Mouse (Mus musculus) forebrain, postnatal 0 days (tissue): Measurements from ENCODE around the gene C1d. TPM values are rescaled to one million over a fixed set of nuclear protein-coding genes. Genes with fewer than 3 reads are reported as not detected.
A peak's percentile ranks its signal among the peaks of the same experiment; 100 is the strongest.
"Not testable (repeated sequence)": the region's sequence is repeated elsewhere in the genome, so short reads cannot be mapped to it uniquely, and the experiment has no call there.

ENCODE experiments used
- ATAC-seq: fragments of 200-750 bp; cut with Nextera tagmentation; 2 replicates; pipeline ENCODE4 v1.8.0; 2017; ENCODE audit warnings: mild to moderate bottlenecking, moderate library complexity
- DNase-seq: peaks from one replicate; pipeline ENCODE4 v3.0.0-alpha.2; 2015
- H3K27ac ChIP-seq: fragments of 300-500 bp; sonication (generic); 2 replicates; pipeline ENCODE4 v1.5.1; 2014; ENCODE audit warnings: low read depth, mild to moderate bottlenecking, antibody characterized with exemption, low read length, moderate library complexity, mixed read lengths
- H3K27me3 ChIP-seq: fragments of 300-500 bp; sonication (generic); 2 replicates; pipeline ENCODE4 v1.6.1; 2014; ENCODE audit warnings: mild to moderate bottlenecking, low read length, mixed read lengths; ENCODE audit not compliant: insufficient read depth
- H3K36me3 ChIP-seq: fragments of 300-500 bp; sonication (generic); 2 replicates; pipeline ENCODE4 v1.6.1; 2014; ENCODE audit warnings: mild to moderate bottlenecking, moderate library complexity; ENCODE audit not compliant: insufficient read depth
- H3K4me1 ChIP-seq: fragments of 300-500 bp; sonication (generic); 2 replicates; pipeline ENCODE4 v1.6.1; 2014; ENCODE audit warnings: antibody characterized with exemption; ENCODE audit not compliant: insufficient read depth
- H3K4me2 ChIP-seq: fragments of 300-500 bp; sonication (generic); 2 replicates; pipeline ENCODE4 v1.6.1; 2014; ENCODE audit warnings: low read depth, mild to moderate bottlenecking, moderate library complexity
- H3K4me3 ChIP-seq: fragments of 300-500 bp; sonication (generic); 2 replicates; pipeline ENCODE4 v1.5.1; 2014; ENCODE audit warnings: low read depth, low read length, mixed read lengths
- H3K9ac ChIP-seq: fragments of 300-500 bp; sonication (generic); 2 replicates; pipeline ENCODE4 v1.6.1; 2014; ENCODE audit warnings: mild to moderate bottlenecking
- H3K9me3 ChIP-seq: fragments of 300-500 bp; sonication (generic); 2 replicates; pipeline ENCODE4 v1.6.1; 2016; ENCODE audit warnings: low read length
- CTCF ChIP-seq: sonication (generic); IDR thresholded peaks from 2 replicates; pipeline ENCODE4 v1.5.1; 2016; ENCODE audit warnings: antibody characterized with exemption, control low read depth, low read depth
- WGBS: fragments of 180-500 bp; shearing (Covaris S2); extraction: QIAGEN DNeasy Blood & Tissue Kit; methylation state at CpG from one replicate; pipeline ENCODE4 v1.1.7; 2014; 5-methylcytosine and 5-hydroxymethylcytosine counted together
- polyA plus RNA-seq: library from polyadenylated mRNA; unstranded; fragments of >200 nt; fragmentation: Nextera tagmentation; extraction: Ambion mirVana; gene quantifications from 2 replicates; pipeline ENCODE4 v1.2.1, GENCODE M21; 2015
- total RNA-seq: library from RNA; depleted of rRNA; stranded (reverse); fragments of >200 nt; gene quantifications from 2 replicates; pipeline ENCODE4 v1.2.3, GENCODE M21; 2014

Gene C1d
- total and polyA plus RNA-seq, 2 experiments from 2014 or later = 66.2 to 179 TPM

GRCm38 (mm10) chr11:17232792-17233191 is 24.6 kb upstream of the C1d start:
- Histone ChIP-seq H3K27ac (no peak overlapping the region), H3K9me3 (no peaks in the 10 kb centered on the region), H3K4me2 (no peak overlapping the region), H3K9ac (no peak overlapping the region), H3K4me3 (no peak overlapping the region), H3K27me3 (no peaks in the 10 kb centered on the region), H3K36me3 (peaks cover 24% of the 10 kb centered on the region), H3K4me1 (no peaks in the 10 kb centered on the region)
- 68% methylated on average over 5 of the region's 5 CpGs for WGBS
- DNase-seq = no peak
- ATAC-seq = no peak
- no peak for TF ChIP-seq CTCF

- Histone ChIP-seq H3K36me3 (peaks cover 9% of the 10 kb centered on the region; the same call in 1 of the 2 replicates), H3K27ac (no peak overlapping the region), H3K9me3 (no peaks in the 10 kb centered on the region), H3K9ac (no peak overlapping the region), H3K27me3 (no peaks in the 10 kb centered on the region), H3K4me1 (no peaks in the 10 kb centered on the region), H3K4me3 (no peak overlapping the region), H3K4me2 (no peak overlapping the region)
- DNase-seq (no peak), ATAC-seq (no peak)
- 85% methylated on average over 5 of the region's 5 CpGs for WGBS
- TF ChIP-seq CTCF = no peak
Observed at GRCm38 (mm10) chr11:17236449-17237037, 20.8 kb upstream of the C1d start.

GRCm38 (mm10) chr11:17238598-17238997 is 18.8 kb upstream of the C1d start:
- WGBS = 95% methylated on average over 5 of the region's 5 CpGs
- H3K4me3 ChIP-seq, H3K4me1 ChIP-seq, H3K27ac ChIP-seq, H3K9me3 ChIP-seq, ATAC-seq, H3K27me3 ChIP-seq, H3K4me2 ChIP-seq, H3K9ac ChIP-seq, H3K36me3 ChIP-seq, DNase-seq: not testable (repeated sequence)

- DNase-seq (no peak), ATAC-seq (no peak)
- Histone ChIP-seq H3K27ac (no peak overlapping the region), H3K4me3 (no peak overlapping the region), H3K9ac (no peak overlapping the region), H3K36me3 (no peaks in the 10 kb centered on the region), H3K9me3 (no peaks in the 10 kb centered on the region), H3K4me2 (no peak overlapping the region), H3K4me1 (no peaks in the 10 kb centered on the region), H3K27me3 (no peaks in the 10 kb centered on the region)
- no peak for TF ChIP-seq CTCF
Observed at GRCm38 (mm10) chr11:17248715-17249114, 8.7 kb upstream of the C1d start.

GRCm38 (mm10) chr11:17256813-17257365 is 490 bp upstream of the C1d start:
- no peaks in the 10 kb centered on the region for H3K27me3 ChIP-seq
- H3K4me3 ChIP-seq = peak overlapping the region; percentile 96
- peak overlapping the region; percentile 94 for H3K27ac ChIP-seq
- no peak for TF ChIP-seq CTCF
- ATAC-seq = peak; percentile 61
- WGBS = 58% methylated on average over 8 of the region's 8 CpGs
- H3K4me1 ChIP-seq = peaks cover 9% of the 10 kb centered on the region; the same call in 1 of the 2 replicates
- H3K9me3 ChIP-seq = no peaks in the 10 kb centered on the region
- no peak for DNase-seq
- peak overlapping the region; percentile 64 for H3K4me2 ChIP-seq
- no peaks in the 10 kb centered on the region for H3K36me3 ChIP-seq
- H3K9ac ChIP-seq = peak overlapping the region; percentile 93

DNA sequence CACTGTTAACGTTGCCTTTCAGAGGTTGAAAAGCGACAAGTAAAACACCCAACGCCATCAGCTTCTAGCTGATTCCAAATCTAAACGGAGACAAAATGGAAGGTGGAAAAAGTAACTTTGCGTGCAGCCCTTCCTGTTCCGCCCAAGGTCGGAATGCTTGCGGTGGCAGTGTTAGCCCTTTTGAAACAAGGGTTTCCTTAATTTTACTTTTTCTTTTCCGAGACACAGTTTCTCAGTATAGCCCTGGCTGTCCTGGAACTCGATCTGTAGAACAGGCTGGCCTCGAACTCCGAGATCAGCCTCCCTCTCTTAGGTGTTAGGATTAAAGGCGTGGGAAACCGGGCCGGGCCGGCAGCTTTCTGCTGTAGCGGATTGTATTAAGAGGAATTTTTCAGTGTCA is 482 bp downstream of the C1d start:
- WGBS = 1% methylated on average over 17 of the region's 17 CpGs
- Histone ChIP-seq H3K27ac (peak overlapping the region; percentile 94), H3K9ac (peak overlapping the region; percentile 93), H3K4me3 (peak overlapping the region; percentile 96), H3K27me3 (no peaks in the 10 kb centered on the region), H3K4me2 (peak overlapping the region; percentile 64), H3K36me3 (no peaks in the 10 kb centered on the region), H3K4me1 (peaks cover 9% of the 10 kb centered on the region; the same call in 1 of the 2 replicates), H3K9me3 (no peaks in the 10 kb centered on the region)
- TF ChIP-seq CTCF = no peak
- ATAC-seq (peak; percentile 25), DNase-seq (no peak)

GRCm38 (mm10) chr11:17267176-17267575 is 9.8 kb downstream of the C1d start:
- ATAC-seq = no peak
- no peak for DNase-seq
- H3K27ac ChIP-seq = no peak overlapping the region
- no peak for TF ChIP-seq CTCF
- H3K4me2 ChIP-seq = no peak overlapping the region
- no peak overlapping the region for H3K9ac ChIP-seq
- H3K36me3 ChIP-seq = peaks cover 13% of the 10 kb centered on the region; the same call in 1 of the 2 replicates
- H3K9me3 ChIP-seq = no peaks in the 10 kb centered on the region
- H3K27me3 ChIP-seq = no peaks in the 10 kb centered on the region
- no peak overlapping the region for H3K4me3 ChIP-seq
- H3K4me1 ChIP-seq = no peaks in the 10 kb centered on the region
- 93% methylated on average over 4 of the region's 4 CpGs for WGBS
